8 mouse cellular contexts compared by ENCODE assay signal in genomic region chr2:28638352-28638751, GRCm38 (mm10). TPM values are rescaled to one million over a fixed set of nuclear protein-coding genes. Genes with fewer than 3 reads are reported as not detected.
DNase-seq lines count a peak whose midpoint lies in the region; ATAC-seq lines count a peak whose summit lies in the region.

No protein-coding gene starts in this region.

- H3K27me3 ChIP-seq in heart, embryonic 13.5 days (replicated peaks) = 0 out of 2 replicates have a peak, but pooled peaks cover 3% of the 10 kb centered on the region
- no peaks in the 10 kb centered on the region for H3K27me3 ChIP-seq in forebrain, embryonic 14.5 days (replicated peaks; ENCODE audit: control insufficient read depth, insufficient read depth, low read length)
- H3K27me3 ChIP-seq in limb, embryonic 11.5 days (ENCODE audit: control insufficient read depth, insufficient read depth, low read length) = no peaks in the 10 kb centered on the region
- no peaks in the 10 kb centered on the region for H3K27me3 ChIP-seq in midbrain, embryonic 16.5 days (ENCODE audit: control insufficient read depth, insufficient read depth, low read depth, low read length)

- H3K9ac ChIP-seq in heart, embryonic 13.5 days = no peak overlapping the region
- H3K9ac ChIP-seq in forebrain, embryonic 14.5 days (ENCODE audit: low read length) = no peak overlapping the region
- no peak overlapping the region for H3K9ac ChIP-seq in limb, embryonic 11.5 days (ENCODE audit: low read length)
- H3K9ac ChIP-seq in midbrain, embryonic 16.5 days (ENCODE audit: low read depth, low read length) = peak overlapping the region; percentile 30; the same call in 1 of the 2 replicates

- no peak for ATAC-seq in heart, embryonic 13.5 days (ENCODE audit: extremely low read depth, insufficient number of reproducible peaks, low FRiP score, low TSS enrichment)
- no peak for ATAC-seq in forebrain, embryonic 14.5 days
- ATAC-seq in limb, embryonic 11.5 days (ENCODE audit: insufficient number of reproducible peaks, low FRiP score, low TSS enrichment, low read depth) = no peak
- ATAC-seq in midbrain, embryonic 16.5 days = no peak

- 0 out of 2 replicates have a peak overlapping the region, but pooled peaks have one; percentile 22 for H3K4me3 ChIP-seq in heart, embryonic 13.5 days
- H3K4me3 ChIP-seq in forebrain, embryonic 14.5 days (ENCODE audit: low read depth, low read length) = no peak overlapping the region
- no peak overlapping the region for H3K4me3 ChIP-seq in limb, embryonic 11.5 days (ENCODE audit: low read depth, low read length)
- H3K4me3 ChIP-seq in midbrain, embryonic 16.5 days (ENCODE audit: low read depth, low read length) = no peak overlapping the region

- H3K4me1 ChIP-seq in heart, embryonic 13.5 days = peaks cover 39% of the 10 kb centered on the region
- peaks cover 12% of the 10 kb centered on the region for H3K4me1 ChIP-seq in forebrain, embryonic 14.5 days (ENCODE audit: control insufficient read depth, insufficient read depth, low read length)
- H3K4me1 ChIP-seq in limb, embryonic 11.5 days (ENCODE audit: control insufficient read depth, insufficient read depth, low read length) = peaks cover 7% of the 10 kb centered on the region
- H3K4me1 ChIP-seq in midbrain, embryonic 16.5 days (ENCODE audit: control insufficient read depth, insufficient read depth, low read length) = peaks cover 19% of the 10 kb centered on the region

- H3K4me2 ChIP-seq in heart, embryonic 13.5 days = peak overlapping the region; percentile 52
- H3K4me2 ChIP-seq in forebrain, embryonic 14.5 days (ENCODE audit: low read length) = peak overlapping the region; percentile 29; the same call in 1 of the 2 replicates
- peak overlapping the region; percentile 27; the same call in 1 of the 2 replicates for H3K4me2 ChIP-seq in limb, embryonic 11.5 days (ENCODE audit: low read depth, severe bottlenecking)
- H3K4me2 ChIP-seq in midbrain, embryonic 16.5 days (ENCODE audit: low read length) = peak overlapping the region; percentile 26; the same call in 1 of the 2 replicates

- H3K9me3 ChIP-seq in heart, embryonic 13.5 days = no peaks in the 10 kb centered on the region
- H3K9me3 ChIP-seq in forebrain, embryonic 14.5 days (replicated peaks; ENCODE audit: control insufficient read depth, low read length) = no peaks in the 10 kb centered on the region
- no peaks in the 10 kb centered on the region for H3K9me3 ChIP-seq in limb, embryonic 11.5 days (ENCODE audit: control insufficient read depth, low read length)
- H3K9me3 ChIP-seq in midbrain, embryonic 16.5 days (replicated peaks; ENCODE audit: control insufficient read depth, low read length, poor library complexity, severe bottlenecking) = no peaks in the 10 kb centered on the region

- H3K36me3 ChIP-seq in heart, embryonic 13.5 days = no peaks in the 10 kb centered on the region
- H3K36me3 ChIP-seq in forebrain, embryonic 14.5 days (ENCODE audit: control insufficient read depth, insufficient read depth, low read length) = no peaks in the 10 kb centered on the region
- H3K36me3 ChIP-seq in limb, embryonic 11.5 days (ENCODE audit: control insufficient read depth, insufficient read depth, low read length) = no peaks in the 10 kb centered on the region
- no peaks in the 10 kb centered on the region for H3K36me3 ChIP-seq in midbrain, embryonic 16.5 days (ENCODE audit: control insufficient read depth, insufficient read depth, low read length)

- WGBS in heart, embryonic 13.5 days = 29% methylated on average over 9 of the region's 9 CpGs
- WGBS in forebrain, embryonic 14.5 days = 19% methylated on average over 9 of the region's 9 CpGs
- 17% methylated on average over 9 of the region's 9 CpGs for WGBS in limb, embryonic 11.5 days
- 17% methylated on average over 9 of the region's 9 CpGs for WGBS in midbrain, embryonic 16.5 days

- H3K27ac ChIP-seq in heart, embryonic 13.5 days (replicated peaks) = no peak overlapping the region
- no peak overlapping the region for H3K27ac ChIP-seq in forebrain, embryonic 14.5 days (ENCODE audit: low read depth, low read length)
- no peak overlapping the region for H3K27ac ChIP-seq in limb, embryonic 11.5 days (replicated peaks; ENCODE audit: low read depth, low read length)
- no peak overlapping the region for H3K27ac ChIP-seq in midbrain, embryonic 16.5 days (ENCODE audit: low read length)

- DNase-seq in heart, adult 8-10 months (ENCODE audit: low spot score) = no peak
- DNase-seq in forebrain, embryonic 14.5 days (ENCODE audit: low spot score) = no peak
- no peak for DNase-seq in limb, embryonic 11.5 days (ENCODE audit: low spot score)
- DNase-seq in right cerebral cortex, postnatal 4 days = no peak
- DNase-seq in thymus, postnatal 0 days (ENCODE audit: low spot score) = no peak
- DNase-seq in spleen, postnatal 4 days (ENCODE audit: low spot score in 2 of 2) = no peak

RNA-seq across cellular contexts. Expression of gene Tsc1, which starts 2.7 kb away (rescaled TPM):
- 16.2 and 16.4 TPM in 2 replicates for polyA plus RNA-seq in heart, embryonic 13.5 days (2015; fragmentation: Nextera tagmentation; extraction: Ambion mirVana)
- total RNA-seq in heart, adult 8-10 months (2022) = 10 to 100 TPM; 23.7 to 31.3 (median 28.8) TPM
- polyA plus RNA-seq in forebrain, embryonic 14.5 days (2014; fragmentation: Nextera tagmentation; extraction: Ambion mirVana) = 17.7 and 25.5 TPM in 2 replicates
- polyA plus RNA-seq in limb, embryonic 11.5 days (2014; fragmentation: Nextera tagmentation; extraction: Ambion mirVana) = 23.2 and 23.6 TPM in 2 replicates
- 30.4 and 37.9 TPM in 2 replicates for polyA plus RNA-seq in midbrain, embryonic 16.5 days (2015; fragmentation: Nextera tagmentation; extraction: Ambion mirVana)
- 8.0 and 10.8 TPM in 2 replicates for polyA plus RNA-seq in thymus, postnatal 0 days (2015; fragmentation: Nextera tagmentation; extraction: Ambion mirVana)

RNA-seq across cellular contexts. Expression of gene Gfi1b, which starts 16.6 kb away (rescaled TPM):
- polyA plus RNA-seq in heart, embryonic 13.5 days (2015; fragmentation: Nextera tagmentation; extraction: Ambion mirVana) = 2.8 and 4.7 TPM in 2 replicates
- total RNA-seq in heart, adult 8-10 months (2022) = under 1 TPM in 1 of 4 experiments, not detected in 3; 0.78 TPM
- 0.12 TPM in 1 of 2 replicates, not detected in the other for polyA plus RNA-seq in forebrain, embryonic 14.5 days (2014; fragmentation: Nextera tagmentation; extraction: Ambion mirVana)
- 0.77 and 2.2 TPM in 2 replicates for polyA plus RNA-seq in limb, embryonic 11.5 days (2014; fragmentation: Nextera tagmentation; extraction: Ambion mirVana)
- not detected in 2 replicates for polyA plus RNA-seq in midbrain, embryonic 16.5 days (2015; fragmentation: Nextera tagmentation; extraction: Ambion mirVana)
- 1.1 and 1.8 TPM in 2 replicates for polyA plus RNA-seq in thymus, postnatal 0 days (2015; fragmentation: Nextera tagmentation; extraction: Ambion mirVana)

RNA-seq across cellular contexts. Expression of gene Gtf3c5, which starts 54.8 kb away (rescaled TPM):
- polyA plus RNA-seq in heart, embryonic 13.5 days (2015; fragmentation: Nextera tagmentation; extraction: Ambion mirVana) = 29.8 and 30.9 TPM in 2 replicates
- total RNA-seq in heart, adult 8-10 months (2022) = 10 to 100 TPM in 3 of 4 experiments, 1 to 10 TPM in 1; 9.9 to 13.2 (median 10.6) TPM
- polyA plus RNA-seq in forebrain, embryonic 14.5 days (2014; fragmentation: Nextera tagmentation; extraction: Ambion mirVana) = 20.5 and 28.6 TPM in 2 replicates
- 48.6 and 48.9 TPM in 2 replicates for polyA plus RNA-seq in limb, embryonic 11.5 days (2014; fragmentation: Nextera tagmentation; extraction: Ambion mirVana)
- polyA plus RNA-seq in midbrain, embryonic 16.5 days (2015; fragmentation: Nextera tagmentation; extraction: Ambion mirVana) = 42.3 and 46.3 TPM in 2 replicates
- polyA plus RNA-seq in thymus, postnatal 0 days (2015; fragmentation: Nextera tagmentation; extraction: Ambion mirVana) = 18.8 and 20.7 TPM in 2 replicates
